20 mouse cellular contexts compared by ENCODE assay signal in genomic region chr1:194026958-194027692, GRCm38 (mm10).
DNase-seq lines count a peak whose midpoint lies in the region; ATAC-seq and TF ChIP-seq lines count a peak whose summit lies in the region.
"Had no signal": no experiment of that assay in that cellular context is flagged by ENCODE, and none has a peak within 500 bp of the region (broad histone marks: within the 10 kb centered on the region; RNA-seq: fewer than 3 reads in every experiment).

No protein-coding gene starts in this region.

- 0 out of 2 replicates have a peak, but pooled peaks cover 2% of the 10 kb centered on the region for H3K27me3 ChIP-seq in heart, embryonic 12.5 days (replicated peaks)
- no peaks in the 10 kb centered on the region for H3K27me3 ChIP-seq in hindbrain, postnatal 0 days (ENCODE audit: insufficient read depth, low read length)
- H3K27me3 ChIP-seq: embryonic facial prominence, embryonic 15.5 days; heart, embryonic 15.5 days; limb, embryonic 12.5 days; liver, embryonic 12.5 days; neural tube, embryonic 15.5 days had no signal

- H3K36me3 ChIP-seq in heart, embryonic 12.5 days: no peaks in the 10 kb centered on the region
- H3K36me3 ChIP-seq in hindbrain, postnatal 0 days (ENCODE audit: insufficient read depth, low read length): no peaks in the 10 kb centered on the region
- H3K36me3 ChIP-seq: embryonic facial prominence, embryonic 15.5 days; heart, embryonic 15.5 days; limb, embryonic 12.5 days; liver, embryonic 12.5 days; neural tube, embryonic 15.5 days had no signal

- H3K4me2 ChIP-seq in heart, embryonic 12.5 days: no peak overlapping the region
- H3K4me2 ChIP-seq in hindbrain, postnatal 0 days (ENCODE audit: low read depth, low read length): no peak overlapping the region
- H3K4me2 ChIP-seq: embryonic facial prominence, embryonic 15.5 days; heart, embryonic 15.5 days; limb, embryonic 12.5 days; liver, embryonic 12.5 days; neural tube, embryonic 15.5 days had no signal

- H3K4me1 ChIP-seq in heart, embryonic 12.5 days (replicated peaks): peaks cover 5% of the 10 kb centered on the region; the same call in 1 of the 2 replicates
- H3K4me1 ChIP-seq in hindbrain, postnatal 0 days (ENCODE audit: insufficient read depth, low read length): no peaks in the 10 kb centered on the region
- H3K4me1 ChIP-seq: embryonic facial prominence, embryonic 15.5 days; heart, embryonic 15.5 days; limb, embryonic 12.5 days; liver, embryonic 12.5 days had no signal

- ATAC-seq in heart, embryonic 12.5 days (ENCODE audit: insufficient number of reproducible peaks, low FRiP score): peak; percentile 29; the same call in 1 of the 2 replicates
- peak; percentile 58; the same call in 1 of the 2 replicates for ATAC-seq in hindbrain, postnatal 0 days
- ATAC-seq: intestine, embryonic 16.5 days; liver, embryonic 12.5 days had no signal

- H3K4me3 ChIP-seq in heart, embryonic 12.5 days: no peak overlapping the region
- no peak overlapping the region for H3K4me3 ChIP-seq in hindbrain, postnatal 0 days (ENCODE audit: low read length)
- H3K4me3 ChIP-seq: embryonic facial prominence, embryonic 15.5 days; heart, embryonic 15.5 days; limb, embryonic 12.5 days; liver, embryonic 12.5 days; neural tube, embryonic 15.5 days had no signal

- no peak for TF ChIP-seq CTCF in hindbrain, postnatal 0 days (IDR thresholded peaks at IDR 0.05; ENCODE audit: low read depth)

- no peak overlapping the region for H3K27ac ChIP-seq in heart, embryonic 12.5 days (ENCODE audit: poor library complexity, severe bottlenecking)
- no peak overlapping the region for H3K27ac ChIP-seq in hindbrain, postnatal 0 days
- H3K27ac ChIP-seq: embryonic facial prominence, embryonic 15.5 days; heart, embryonic 15.5 days; limb, embryonic 12.5 days; liver, embryonic 12.5 days; neural tube, embryonic 15.5 days had no signal

- H3K9ac ChIP-seq in heart, embryonic 12.5 days: no peak overlapping the region
- no peak overlapping the region for H3K9ac ChIP-seq in hindbrain, postnatal 0 days (replicated peaks; ENCODE audit: low read length)
- H3K9ac ChIP-seq: embryonic facial prominence, embryonic 15.5 days; heart, embryonic 15.5 days; limb, embryonic 12.5 days; liver, embryonic 12.5 days; neural tube, embryonic 15.5 days had no signal

- no peaks in the 10 kb centered on the region for H3K9me3 ChIP-seq in heart, embryonic 12.5 days (replicated peaks)
- H3K9me3 ChIP-seq in hindbrain, postnatal 0 days (ENCODE audit: low read length): no peaks in the 10 kb centered on the region
- H3K9me3 ChIP-seq: embryonic facial prominence, embryonic 15.5 days; heart, embryonic 15.5 days; limb, embryonic 12.5 days; liver, embryonic 12.5 days; neural tube, embryonic 15.5 days had no signal

- WGBS in heart, embryonic 12.5 days: 48% methylated on average over 7 of the region's 7 CpGs
- 64% methylated on average over 7 of the region's 7 CpGs for WGBS in hindbrain, postnatal 0 days

- no peak for DNase-seq in heart, adult 18-20 months
- DNase-seq in kidney, postnatal 10 days: peak; percentile 7
- no peak for DNase-seq in kidney, postnatal 36 days
- DNase-seq in hindbrain, postnatal 0 days (ENCODE audit: low spot score): peak; percentile 22
- peak; percentile 16 for DNase-seq in retina, postnatal 1 day
- DNase-seq in spleen, adult 18-20 months: no peak
- DNase-seq: adrenal gland, adult 8-10 months; cerebellum, adult 11 months; cerebellum, postnatal 14 days; heart, postnatal 4 days; lung, adult 2 months; right cerebral cortex, postnatal 25 days; thymus, adult 2 months had no signal

Comparison
In these comparisons a context has a peak if more than half of its experiments do, and no peak if none do; other contexts are left out.
1. DNase-seq: peak in kidney, postnatal 10 days (single experiment), hindbrain, postnatal 0 days (single experiment) and retina, postnatal 1 day (single experiment); none in heart, adult 18-20 months (0 of 2), kidney, postnatal 36 days (0 of 2) and spleen, adult 18-20 months (0 of 2).